Mouse (Mus musculus): Measurements from ENCODE around the gene Traf3.

DNA sequence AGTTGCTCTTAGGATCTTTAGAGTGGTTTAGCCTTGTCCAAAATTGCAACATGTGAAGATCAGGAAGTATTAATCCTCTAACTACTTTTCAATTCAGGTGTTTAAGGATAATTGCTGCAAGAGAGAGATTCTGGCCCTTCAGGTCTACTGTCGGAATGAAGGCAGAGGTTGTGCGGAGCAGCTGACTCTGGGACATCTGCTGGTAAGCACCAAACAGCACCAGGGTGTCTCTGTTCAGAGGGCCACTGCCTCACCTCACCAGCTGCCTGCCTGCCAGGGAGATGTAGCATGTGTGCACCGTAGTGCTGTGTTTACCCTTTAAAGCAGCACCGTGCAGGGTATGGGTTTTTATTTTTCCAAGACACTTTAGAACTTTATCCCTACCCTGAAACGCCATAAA lies 76.2 kb downstream of the Traf3 start:
- TF ChIP-seq CHD2 (IDR thresholded peaks at IDR 0.05; ENCODE audit: low read depth, low read length) (no peak), ZNF384 (IDR thresholded peaks at IDR 0.05; ENCODE audit: low read depth, low read length) (no peak), ZC3H11A (IDR thresholded peaks at IDR 0.05; ENCODE audit: borderline replicate concordance, low read depth, low read length) (no peak), MAFK (IDR thresholded peaks at IDR 0.05; ENCODE audit: insufficient read depth, low read depth, low read length) (no peak)

All from ES-E14 (cell line).